Mouse (Mus musculus) kidney, adult 2 months (tissue): ENCODE data around the gene Rras2. TPM values are rescaled to one million over a fixed set of nuclear protein-coding genes. Genes with fewer than 3 reads are reported as not detected.

ENCODE experiments used
- DNase-seq: peaks from one replicate; pipeline ENCODE4 v3.0.0; 2021
- H3K27ac ChIP-seq: fragments of 200-500 bp; 2 replicates; pipeline ENCODE4 v1.5.1; 2012; ENCODE audit warnings: low read depth, low read length, control low read depth, inconsistent platforms; ENCODE audit not compliant: insufficient read depth
- H3K27me3 ChIP-seq: fragments of 200-500 bp; replicated peaks from 2 replicates; pipeline ENCODE4 v1.6.1; 2012; ENCODE audit warnings: mild to moderate bottlenecking, moderate library complexity, low read length, inconsistent platforms; ENCODE audit not compliant: control insufficient read depth, insufficient read depth
- H3K36me3 ChIP-seq: fragments of 200-500 bp; 2 replicates; pipeline ENCODE4 v1.6.1; 2012; ENCODE audit warnings: mild to moderate bottlenecking, moderate library complexity, low read length, inconsistent platforms; ENCODE audit not compliant: control insufficient read depth, insufficient read depth
- H3K4me1 ChIP-seq: fragments of 200-500 bp; 2 replicates; pipeline ENCODE4 v1.6.1; 2011; ENCODE audit warnings: low read length; ENCODE audit not compliant: control insufficient read depth, insufficient read depth
- H3K4me3 ChIP-seq: fragments of 200-500 bp; 2 replicates; pipeline ENCODE4 v1.5.1; 2011; ENCODE audit warnings: mild to moderate bottlenecking, low read depth, low read length, control low read depth; ENCODE audit not compliant: insufficient read depth
- CTCF ChIP-seq: fragments of 200-500 bp; conservative IDR thresholded peaks from 2 replicates; pipeline ENCODE4 v1.5.1; 2011; ENCODE audit warnings: low read depth, mild to moderate bottlenecking, control low read depth, low read length, moderate library complexity, mixed read lengths; ENCODE audit not compliant: insufficient read depth, insufficient read length
- POLR2A ChIP-seq: fragments of 200-500 bp; IDR thresholded peaks from one replicate; pipeline ENCODE4 v1.6.1; 2011; ENCODE audit warnings: low read depth, low read length, control low read depth
- WGBS: fragments of 180-500 bp; shearing (Covaris S2); methylation state at CpG from one replicate; pipeline ENCODE4 v1.1.7; 2018; 5-methylcytosine and 5-hydroxymethylcytosine counted together
- polyA plus RNA-seq: library from polyadenylated mRNA; depleted of rRNA; stranded (reverse); fragments of >200 nt; gene quantifications from 2 replicates; pipeline ENCODE4 v1.2.3, GENCODE M21; 2012

The Rras2 gene
- polyA plus RNA-seq, 1 experiment, result 17.5 TPM

- Histone ChIP-seq H3K4me1 (peaks cover 18% of the 10 kb centered on the region), H3K27me3 (no peaks in the 10 kb centered on the region), H3K27ac (no peak overlapping the region), H3K36me3 (no peaks in the 10 kb centered on the region), H3K4me3 (no peak overlapping the region)
- 56% methylated on average over 6 of the region's 6 CpGs for WGBS
- TF ChIP-seq CTCF, result no peak
- TF ChIP-seq POLR2A, result no peak
- no peak for DNase-seq
Observed at GRCm38 (mm10) chr7:114086021-114086710, 31.4 kb downstream of the Rras2 start.

- Histone ChIP-seq H3K36me3 (no peaks in the 10 kb centered on the region), H3K27me3 (no peaks in the 10 kb centered on the region), H3K4me1 (peaks cover 16% of the 10 kb centered on the region), H3K27ac (no peak overlapping the region), H3K4me3 (no peak overlapping the region)
- WGBS, result 70% methylated on average over 3 of the region's 3 CpGs
- TF ChIP-seq CTCF, result no peak
- TF ChIP-seq POLR2A, result no peak
- DNase-seq, result no peak
Observed at GRCm38 (mm10) chr7:114083760-114084159, 33.8 kb downstream of the Rras2 start.

GRCm38 (mm10) chr7:114083088-114083487 is 34.5 kb downstream of the Rras2 start:
- DNase-seq, result no peak
- no peaks in the 10 kb centered on the region for H3K27me3 ChIP-seq
- no peak for TF ChIP-seq POLR2A
- TF ChIP-seq CTCF, result no peak
- no peaks in the 10 kb centered on the region for H3K36me3 ChIP-seq
- H3K27ac ChIP-seq, result no peak overlapping the region
- 75% methylated on average over 2 of the region's 2 CpGs for WGBS
- H3K4me1 ChIP-seq, result peaks cover 14% of the 10 kb centered on the region
- H3K4me3 ChIP-seq, result no peak overlapping the region

DNA sequence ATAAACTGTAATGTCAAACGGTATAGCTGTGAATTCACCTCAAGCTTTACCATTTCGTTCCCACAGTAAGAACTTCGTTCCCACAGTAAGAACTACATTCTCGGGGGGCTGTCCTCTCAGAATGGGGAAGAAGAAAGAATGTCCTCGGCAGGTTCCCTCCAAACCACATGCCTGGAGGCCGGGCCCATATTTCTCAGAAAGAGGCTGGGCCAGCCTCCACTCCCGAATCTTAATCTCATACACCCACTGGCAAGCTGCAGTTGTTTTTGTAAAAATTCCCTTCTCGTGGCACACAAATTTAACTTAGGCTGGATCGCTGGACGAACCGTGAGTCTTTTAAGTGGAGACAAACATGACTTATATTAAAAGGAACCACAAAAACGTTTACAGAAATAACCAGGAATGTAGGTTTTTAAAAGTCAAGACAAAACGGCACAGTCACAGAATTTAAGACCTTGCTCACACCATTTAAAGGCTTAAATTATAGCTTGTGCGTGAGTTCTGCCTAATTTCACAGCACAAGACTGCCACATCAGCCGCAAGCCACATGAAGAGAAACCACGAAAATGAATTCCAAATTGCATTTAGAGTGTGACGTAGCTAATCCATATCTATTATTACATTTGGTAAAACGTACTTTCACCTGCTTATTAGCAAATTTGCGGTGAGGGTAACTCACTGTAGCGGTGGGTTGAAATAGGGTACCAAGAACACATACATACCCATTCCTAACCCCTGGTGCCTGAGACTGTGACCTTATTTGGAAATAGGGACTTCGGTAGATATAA is 35.8 kb downstream of the Rras2 start:
- 0 out of 2 replicates have a peak, but pooled peaks cover 4% of the 10 kb centered on the region for H3K4me1 ChIP-seq
- H3K27me3 ChIP-seq, result no peaks in the 10 kb centered on the region
- no peak for DNase-seq
- no peak overlapping the region for H3K27ac ChIP-seq
- TF ChIP-seq POLR2A (no peak), CTCF (no peak)
- H3K4me3 ChIP-seq, result no peak overlapping the region
- no peaks in the 10 kb centered on the region for H3K36me3 ChIP-seq
- WGBS, result 77% methylated on average over 21 of the region's 21 CpGs

GRCm38 (mm10) chr7:114080250-114080649 is 37.3 kb downstream of the Rras2 start:
- no peaks in the 10 kb centered on the region for H3K4me1 ChIP-seq
- H3K27me3 ChIP-seq, result no peaks in the 10 kb centered on the region
- no peak for DNase-seq
- TF ChIP-seq CTCF (no peak), POLR2A (no peak)
- H3K4me3 ChIP-seq, result no peak overlapping the region
- H3K36me3 ChIP-seq, result no peaks in the 10 kb centered on the region
- 96% methylated on average over 5 of the region's 5 CpGs for WGBS
- H3K27ac ChIP-seq, result no peak overlapping the region

DNA sequence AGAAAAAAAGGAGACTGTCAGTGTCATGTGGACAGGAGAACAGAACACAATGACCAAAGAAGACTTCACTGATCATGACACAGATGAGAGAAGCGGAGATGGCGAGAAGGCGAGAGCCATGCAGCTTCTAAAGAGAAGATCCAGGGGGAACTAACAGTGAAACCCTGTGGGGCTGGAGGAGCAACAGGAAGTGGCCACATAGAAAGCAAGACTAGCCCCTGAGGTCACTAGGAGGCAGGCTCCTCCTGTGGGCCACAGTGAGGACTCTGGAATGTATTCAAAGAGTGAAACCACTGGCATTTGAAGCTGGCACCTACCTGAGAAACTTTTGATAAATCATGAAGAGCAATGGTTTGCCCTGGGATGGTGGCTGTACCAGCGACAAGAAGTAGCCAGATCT is 38.2 kb downstream of the Rras2 start:
- Histone ChIP-seq H3K27ac (no peak overlapping the region), H3K4me3 (no peak overlapping the region), H3K36me3 (no peaks in the 10 kb centered on the region), H3K4me1 (peaks cover 4% of the 10 kb centered on the region; the same call in 1 of the 2 replicates), H3K27me3 (no peaks in the 10 kb centered on the region)
- no peak for DNase-seq
- TF ChIP-seq CTCF (no peak; the same call in 1 of the 2 replicates), POLR2A (no peak)
- 93% methylated on average over 4 of the region's 4 CpGs for WGBS

DNA sequence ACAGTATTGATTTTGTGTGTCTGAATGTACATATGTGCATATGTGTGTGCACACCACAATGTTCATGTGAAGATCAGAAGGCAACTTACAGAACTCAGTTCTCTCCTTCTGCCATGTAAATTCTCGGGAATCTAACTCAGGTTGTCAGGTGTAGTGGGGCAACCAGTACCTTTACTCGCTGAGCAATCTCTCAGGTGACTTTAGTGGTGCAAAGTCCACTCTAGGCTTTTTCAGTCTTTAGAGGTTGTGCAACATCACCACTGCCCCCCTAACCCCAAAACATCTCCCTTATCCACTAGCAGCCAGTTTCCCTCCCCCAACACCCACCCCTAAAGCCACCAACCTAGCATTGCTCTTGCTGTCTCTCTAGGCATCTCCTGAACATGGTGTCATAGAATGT is 43.0 kb downstream of the Rras2 start:
- TF ChIP-seq CTCF (no peak), POLR2A (no peak)
- Histone ChIP-seq H3K4me1 (peaks cover 23% of the 10 kb centered on the region), H3K36me3 (no peaks in the 10 kb centered on the region), H3K27me3 (no peaks in the 10 kb centered on the region), H3K27ac (no peak overlapping the region), H3K4me3 (no peak overlapping the region)
- DNase-seq, result peak; percentile 45
- WGBS, result 59% methylated on average over 2 of the region's 2 CpGs
